Mouse (Mus musculus) ES-E14 (cell line): ENCODE data around the gene A2ml1.

Source experiments
- CHD2 ChIP-seq: IDR thresholded peaks from 2 replicates; pipeline ENCODE4 v1.6.1; 2014; ENCODE audit warnings: mild to moderate bottlenecking, low read depth, low read length, inconsistent platforms
- HCFC1 ChIP-seq: IDR thresholded peaks from 2 replicates; pipeline ENCODE4 v1.6.1; 2012; ENCODE audit warnings: low read length, inconsistent platforms, borderline replicate concordance; ENCODE audit not compliant: insufficient read depth
- ZC3H11A ChIP-seq: IDR thresholded peaks from 2 replicates; pipeline ENCODE4 v1.6.1; 2012; ENCODE audit warnings: low read depth, mild to moderate bottlenecking, inconsistent platforms, low read length, borderline replicate concordance
- ZNF384 ChIP-seq: IDR thresholded peaks from 2 replicates; pipeline ENCODE4 v1.6.1; 2012; ENCODE audit warnings: low read depth, low read length, inconsistent platforms

GRCm38 (mm10) chr6:128599555-128599954 lies 18.1 kb upstream of the A2ml1 start:
- TF ChIP-seq CHD2 (no peak), ZNF384 (no peak), HCFC1 (no peak), ZC3H11A (no peak)
